Comparison of ENCODE assay signal across 7 mouse cellular contexts in the genomic region with DNA sequence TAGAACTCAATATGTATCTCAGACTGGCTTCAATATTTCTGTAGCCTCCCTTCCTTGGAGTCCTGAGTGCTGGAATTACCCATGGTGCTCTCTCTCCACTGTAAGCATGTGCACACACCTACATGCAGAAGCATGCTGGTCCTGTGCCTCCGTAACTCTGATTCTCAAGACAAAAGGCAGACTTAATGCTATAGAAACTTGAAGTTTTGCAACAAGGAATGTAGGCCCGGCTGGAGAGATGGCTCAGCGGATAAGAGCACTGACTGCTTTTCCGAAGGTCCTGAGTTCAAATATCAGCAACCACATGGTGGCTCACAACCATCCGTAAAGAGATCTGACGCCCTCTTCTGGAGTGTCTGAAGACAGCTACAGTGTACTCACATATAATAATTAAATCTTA. TPM values are rescaled to one million over a fixed set of nuclear protein-coding genes. Genes with fewer than 3 reads are reported as not detected.
DNase-seq lines count a peak whose midpoint lies in the region; ATAC-seq lines count a peak whose summit lies in the region.
"Not testable (repeated sequence)": the region's sequence is repeated elsewhere in the genome, so short reads cannot be mapped to it uniquely, and the experiment has no call there.

No protein-coding gene starts in this region.

- not testable (repeated sequence) for ATAC-seq in embryonic facial prominence, embryonic 13.5 days (ENCODE audit: insufficient number of reproducible peaks, insufficient read depth, low FRiP score, low TSS enrichment, low read depth); forebrain, embryonic 14.5 days; hindbrain, embryonic 12.5 days (ENCODE audit: low FRiP score); liver, embryonic 15.5 days (ENCODE audit: insufficient read depth); midbrain, embryonic 12.5 days (ENCODE audit: low FRiP score, low read depth)

- peak; percentile 51 for DNase-seq in ES-CJ7 (ENCODE audit: low read depth, low spot score)
- DNase-seq in forebrain, embryonic 14.5 days (ENCODE audit: low spot score); limb, embryonic 10.5 days (ENCODE audit: low spot score): not testable (repeated sequence)

- H3K36me3 ChIP-seq in embryonic facial prominence, embryonic 13.5 days; hindbrain, embryonic 12.5 days: not testable (repeated sequence)
- peaks cover 18% of the 10 kb centered on the region for H3K36me3 ChIP-seq in forebrain, embryonic 14.5 days (ENCODE audit: control insufficient read depth, insufficient read depth, low read length)
- peaks cover 35% of the 10 kb centered on the region for H3K36me3 ChIP-seq in limb, embryonic 10.5 days
- H3K36me3 ChIP-seq in liver, embryonic 15.5 days (replicated peaks) = peaks cover 23% of the 10 kb centered on the region
- H3K36me3 ChIP-seq in midbrain, embryonic 12.5 days = peaks cover 14% of the 10 kb centered on the region

- not testable (repeated sequence) for H3K27me3 ChIP-seq in embryonic facial prominence, embryonic 13.5 days; forebrain, embryonic 14.5 days (replicated peaks; ENCODE audit: control insufficient read depth, insufficient read depth, low read length); hindbrain, embryonic 12.5 days; limb, embryonic 10.5 days (ENCODE audit: low read depth, poor library complexity, severe bottlenecking); liver, embryonic 15.5 days; midbrain, embryonic 12.5 days

- H3K9ac ChIP-seq in embryonic facial prominence, embryonic 13.5 days; forebrain, embryonic 14.5 days (ENCODE audit: low read length); hindbrain, embryonic 12.5 days; midbrain, embryonic 12.5 days (replicated peaks): not testable (repeated sequence)
- H3K9ac ChIP-seq in liver, embryonic 15.5 days = peak overlapping the region; percentile 79

- H3K4me3 ChIP-seq in embryonic facial prominence, embryonic 13.5 days; forebrain, embryonic 14.5 days (ENCODE audit: low read depth, low read length): not testable (repeated sequence)
- peak overlapping the region; percentile 92; the same call in 1 of the 2 replicates for H3K4me3 ChIP-seq in hindbrain, embryonic 12.5 days
- peak overlapping the region; percentile 69; the same call in 1 of the 2 replicates for H3K4me3 ChIP-seq in limb, embryonic 10.5 days
- H3K4me3 ChIP-seq in liver, embryonic 15.5 days (replicated peaks) = peak overlapping the region; percentile 92; the same call in 1 of the 2 replicates
- H3K4me3 ChIP-seq in midbrain, embryonic 12.5 days = 0 out of 2 replicates have a peak overlapping the region, but pooled peaks have one; percentile 84

- peaks cover 29% of the 10 kb centered on the region for H3K4me1 ChIP-seq in embryonic facial prominence, embryonic 13.5 days
- peaks cover 19% of the 10 kb centered on the region; the same call in 1 of the 2 replicates for H3K4me1 ChIP-seq in forebrain, embryonic 14.5 days (ENCODE audit: control insufficient read depth, insufficient read depth, low read length)
- peaks cover 23% of the 10 kb centered on the region for H3K4me1 ChIP-seq in hindbrain, embryonic 12.5 days
- peaks cover 23% of the 10 kb centered on the region for H3K4me1 ChIP-seq in limb, embryonic 10.5 days
- H3K4me1 ChIP-seq in liver, embryonic 15.5 days (replicated peaks) = peaks cover 46% of the 10 kb centered on the region
- peaks cover 26% of the 10 kb centered on the region for H3K4me1 ChIP-seq in midbrain, embryonic 12.5 days

- peak overlapping the region; percentile 97; the same call in 1 of the 2 replicates for H3K27ac ChIP-seq in embryonic facial prominence, embryonic 13.5 days
- H3K27ac ChIP-seq in forebrain, embryonic 14.5 days (ENCODE audit: low read depth, low read length) = peak overlapping the region; percentile 97; the same call in 1 of the 2 replicates
- H3K27ac ChIP-seq in hindbrain, embryonic 12.5 days; limb, embryonic 10.5 days; midbrain, embryonic 12.5 days (replicated peaks): not testable (repeated sequence)
- peak overlapping the region; percentile 98; the same call in 1 of the 2 replicates for H3K27ac ChIP-seq in liver, embryonic 15.5 days (replicated peaks)

- H3K4me2 ChIP-seq in embryonic facial prominence, embryonic 13.5 days = peak overlapping the region; percentile 82; the same call in 1 of the 2 replicates
- not testable (repeated sequence) for H3K4me2 ChIP-seq in forebrain, embryonic 14.5 days (ENCODE audit: low read length); midbrain, embryonic 12.5 days (replicated peaks)
- peak overlapping the region; percentile 84 for H3K4me2 ChIP-seq in hindbrain, embryonic 12.5 days (replicated peaks)
- peak overlapping the region; percentile 96 for H3K4me2 ChIP-seq in liver, embryonic 15.5 days

- H3K9me3 ChIP-seq in embryonic facial prominence, embryonic 13.5 days; forebrain, embryonic 14.5 days (replicated peaks; ENCODE audit: control insufficient read depth, low read length); hindbrain, embryonic 12.5 days (replicated peaks); limb, embryonic 10.5 days (replicated peaks); liver, embryonic 15.5 days (replicated peaks); midbrain, embryonic 12.5 days: not testable (repeated sequence)

- WGBS in embryonic facial prominence, embryonic 13.5 days = 90% methylated on average over 6 of the region's 6 CpGs
- WGBS in forebrain, embryonic 14.5 days = 87% methylated on average over 6 of the region's 6 CpGs
- WGBS in hindbrain, embryonic 12.5 days = 91% methylated on average over 6 of the region's 6 CpGs
- 93% methylated on average over 6 of the region's 6 CpGs for WGBS in limb, embryonic 10.5 days
- 67% methylated on average over 6 of the region's 6 CpGs for WGBS in liver, embryonic 15.5 days (ENCODE audit: insufficient replicate concordance)
- 90% methylated on average over 6 of the region's 6 CpGs for WGBS in midbrain, embryonic 12.5 days

RNA-seq across cellular contexts. Expression of gene Kpnb1, which starts 2.0 kb away (rescaled TPM):
- polyA plus RNA-seq in embryonic facial prominence, embryonic 13.5 days (2015; fragmentation: Nextera tagmentation; extraction: Ambion mirVana) = 59.7 and 62.6 TPM in 2 replicates
- 41.7 and 41.9 TPM in 2 replicates for polyA plus RNA-seq in forebrain, embryonic 14.5 days (2014; fragmentation: Nextera tagmentation; extraction: Ambion mirVana)
- polyA plus RNA-seq in hindbrain, embryonic 12.5 days (2016; fragmentation: Nextera tagmentation; extraction: Ambion mirVana) = 53.9 and 57.8 TPM in 2 replicates
- 82.8 and 88.9 TPM in 2 replicates for polyA plus RNA-seq in limb, embryonic 10.5 days (2016; fragmentation: Nextera tagmentation; extraction: Ambion mirVana)
- polyA plus RNA-seq in liver, embryonic 15.5 days (2015; fragmentation: Nextera tagmentation; extraction: Ambion mirVana) = 18.4 and 18.6 TPM in 2 replicates
- polyA plus RNA-seq in midbrain, embryonic 12.5 days (2016; fragmentation: Nextera tagmentation; extraction: Ambion mirVana) = 68.2 and 68.6 TPM in 2 replicates

RNA-seq across cellular contexts. Expression of gene Tbkbp1, which starts 38.4 kb away (rescaled TPM):
- 7.8 and 8.5 TPM in 2 replicates for polyA plus RNA-seq in embryonic facial prominence, embryonic 13.5 days (2015; fragmentation: Nextera tagmentation; extraction: Ambion mirVana)
- 4.8 and 5.4 TPM in 2 replicates for polyA plus RNA-seq in forebrain, embryonic 14.5 days (2014; fragmentation: Nextera tagmentation; extraction: Ambion mirVana)
- polyA plus RNA-seq in hindbrain, embryonic 12.5 days (2016; fragmentation: Nextera tagmentation; extraction: Ambion mirVana) = 10.1 and 10.5 TPM in 2 replicates
- polyA plus RNA-seq in limb, embryonic 10.5 days (2016; fragmentation: Nextera tagmentation; extraction: Ambion mirVana) = 6.1 and 7.8 TPM in 2 replicates
- 1.9 and 2.1 TPM in 2 replicates for polyA plus RNA-seq in liver, embryonic 15.5 days (2015; fragmentation: Nextera tagmentation; extraction: Ambion mirVana)
- polyA plus RNA-seq in midbrain, embryonic 12.5 days (2016; fragmentation: Nextera tagmentation; extraction: Ambion mirVana) = 6.7 and 8.9 TPM in 2 replicates
